Mouse (Mus musculus) brain, embryonic 14.5 days (tissue): ENCODE measurements around the gene Vtn.

Experiments used
- CTCF ChIP-seq: fragments of 200-500 bp; IDR thresholded peaks from 2 replicates; pipeline ENCODE4 v1.5.1; 2012; ENCODE audit warnings: inconsistent platforms, mild to moderate bottlenecking, moderate library complexity, borderline replicate concordance; ENCODE audit not compliant: insufficient read depth, insufficient read length; ENCODE audit errors: extremely low read depth
- POLR2A ChIP-seq: fragments of 200-500 bp; IDR thresholded peaks from 2 replicates; pipeline ENCODE4 v1.6.1; 2012; ENCODE audit warnings: mild to moderate bottlenecking, inconsistent platforms, borderline replicate concordance; ENCODE audit not compliant: poor library complexity, insufficient read depth, insufficient read length, severe bottlenecking; ENCODE audit errors: extremely low read depth

GRCm38 (mm10) chr11:78461894-78462293, 37.0 kb upstream of the Vtn start:
- peak; percentile 41; the same call in 1 of the 2 replicates for TF ChIP-seq CTCF
- TF ChIP-seq POLR2A: no peak
